Mouse (Mus musculus): ENCODE measurements around the gene Myo9a. TPM values are rescaled to one million over a fixed set of nuclear protein-coding genes. Genes with fewer than 3 reads are reported as not detected.
A peak's percentile ranks its signal among the peaks of the same experiment; 100 is the strongest.

The Myo9a gene
- polyA plus RNA-seq, 1 experiment from 2014 or later: 25.3 TPM

DNA sequence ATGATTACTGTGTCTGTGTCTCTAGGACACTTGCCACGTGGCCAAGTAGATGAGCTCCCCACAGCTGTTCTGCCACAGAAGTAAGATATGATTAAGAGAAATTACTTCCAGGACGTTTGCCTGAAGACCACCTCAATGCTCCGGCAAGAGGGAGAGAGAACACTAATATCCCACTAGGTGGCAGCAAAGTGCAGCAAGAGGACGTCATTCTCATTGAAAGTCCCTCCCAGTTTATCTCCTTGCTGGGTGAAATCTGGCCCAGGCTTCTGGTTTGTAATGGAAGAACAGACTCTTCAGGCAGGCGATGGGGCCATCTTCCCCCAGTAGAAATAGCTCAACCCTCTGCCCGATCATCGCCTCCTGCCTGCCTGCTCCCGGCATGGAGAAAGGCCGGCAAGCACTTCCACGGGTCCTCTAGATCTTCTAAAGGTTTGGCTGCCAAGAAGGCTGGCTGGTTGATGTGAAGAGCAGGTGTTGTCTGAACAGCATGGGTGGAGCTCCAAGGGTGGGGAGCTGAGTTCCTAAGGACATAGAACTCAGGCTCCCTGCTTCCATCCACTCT is 27.5 kb upstream of the Myo9a start:
- Histone ChIP-seq H3K4me1 (replicated peaks; ENCODE audit: control insufficient read depth, insufficient read depth, low read length) (no peaks in the 10 kb centered on the region), H3K4me2 (replicated peaks; ENCODE audit: low read depth, low read length) (no peak overlapping the region), H3K4me3 (ENCODE audit: low read depth, low read length) (no peak overlapping the region), H3K9me3 (ENCODE audit: control insufficient read depth, low read length) (no peaks in the 10 kb centered on the region), H3K27ac (ENCODE audit: low read depth, low read length) (no peak overlapping the region), H3K36me3 (ENCODE audit: control insufficient read depth, insufficient read depth, low read length) (no peaks in the 10 kb centered on the region), H3K9ac (ENCODE audit: low read depth, low read length) (no peak overlapping the region), H3K27me3 (ENCODE audit: control insufficient read depth, insufficient read depth, low read length) (no peaks in the 10 kb centered on the region)
- DNase-seq (ENCODE audit: low spot score) (peak; percentile 88), ATAC-seq (ENCODE audit: low FRiP score) (no peak)
- WGBS: 22% methylated on average over 10 of the region's 10 CpGs

DNA sequence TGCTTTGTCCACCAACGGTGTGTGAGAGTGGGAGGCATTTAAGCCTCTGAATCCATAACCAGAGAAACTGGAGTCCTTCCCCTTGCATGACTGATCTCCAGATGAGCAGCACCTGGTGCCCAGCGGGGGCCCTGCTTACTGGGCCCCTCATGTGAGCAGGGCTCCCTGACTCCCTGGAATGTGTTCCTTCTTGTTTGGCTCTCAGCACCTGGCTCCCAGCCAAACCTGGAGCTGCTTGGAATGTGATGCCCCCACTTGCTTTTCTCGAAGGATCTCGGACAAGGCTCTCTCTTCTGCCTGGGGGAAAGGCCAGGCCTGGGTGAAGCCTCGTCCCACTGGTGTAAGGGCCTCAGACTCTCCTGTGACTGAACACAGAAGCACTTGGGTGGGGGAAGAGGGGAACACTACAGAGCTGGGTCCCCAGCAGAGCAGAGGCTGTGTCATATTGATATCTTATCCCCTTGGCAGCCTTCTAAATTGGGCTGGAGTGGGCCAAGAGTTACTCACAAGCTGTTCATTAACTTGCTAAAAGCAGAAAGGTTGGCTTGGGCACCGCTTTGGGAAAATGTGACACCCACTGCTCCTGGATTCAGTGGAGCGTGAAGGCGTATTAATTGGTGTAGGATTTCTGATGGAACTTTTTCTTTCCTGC is 26.8 kb upstream of the Myo9a start:
- 75% methylated on average over 8 of the region's 8 CpGs for WGBS
- no peak for ATAC-seq (ENCODE audit: low FRiP score)
- no peak overlapping the region for H3K27ac ChIP-seq (ENCODE audit: low read depth, low read length)
- DNase-seq (ENCODE audit: low spot score): peak; percentile 8
- no peaks in the 10 kb centered on the region for H3K4me1 ChIP-seq (replicated peaks; ENCODE audit: control insufficient read depth, insufficient read depth, low read length)
- H3K36me3 ChIP-seq (ENCODE audit: control insufficient read depth, insufficient read depth, low read length): no peaks in the 10 kb centered on the region
- no peaks in the 10 kb centered on the region for H3K9me3 ChIP-seq (ENCODE audit: control insufficient read depth, low read length)
- H3K9ac ChIP-seq (ENCODE audit: low read depth, low read length): no peak overlapping the region
- no peaks in the 10 kb centered on the region for H3K27me3 ChIP-seq (ENCODE audit: control insufficient read depth, insufficient read depth, low read length)
- no peak overlapping the region for H3K4me2 ChIP-seq (replicated peaks; ENCODE audit: low read depth, low read length)
- no peak overlapping the region for H3K4me3 ChIP-seq (ENCODE audit: low read depth, low read length)

DNA sequence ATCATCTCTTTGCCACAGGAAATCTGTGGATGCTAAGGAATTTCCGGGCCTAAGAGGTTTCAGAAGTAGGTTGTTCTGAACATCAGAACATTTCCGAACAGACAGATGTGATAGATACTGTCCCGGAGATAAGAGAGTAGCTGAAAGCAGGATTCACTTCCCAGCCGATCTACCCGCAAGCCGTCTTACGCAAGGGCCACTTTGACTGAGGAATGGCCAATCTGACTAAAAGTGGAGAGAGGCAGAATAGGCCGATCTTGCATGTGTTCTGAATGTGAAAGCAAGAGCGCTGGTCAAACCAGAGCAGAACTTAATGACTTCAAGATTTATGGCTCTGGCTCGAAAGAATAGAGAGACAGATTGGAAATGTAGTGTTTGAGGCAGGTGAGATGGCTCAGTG is 25.2 kb upstream of the Myo9a start:
- H3K4me1 ChIP-seq (replicated peaks; ENCODE audit: control insufficient read depth, insufficient read depth, low read length): no peaks in the 10 kb centered on the region
- ATAC-seq (ENCODE audit: low FRiP score): no peak
- H3K4me3 ChIP-seq (ENCODE audit: low read depth, low read length): no peak overlapping the region
- no peaks in the 10 kb centered on the region for H3K36me3 ChIP-seq (ENCODE audit: control insufficient read depth, insufficient read depth, low read length)
- H3K9ac ChIP-seq (ENCODE audit: low read depth, low read length): no peak overlapping the region
- no peak overlapping the region for H3K4me2 ChIP-seq (replicated peaks; ENCODE audit: low read depth, low read length)
- WGBS: 87% methylated on average over 10 of the region's 10 CpGs
- no peak overlapping the region for H3K27ac ChIP-seq (ENCODE audit: low read depth, low read length)
- H3K27me3 ChIP-seq (ENCODE audit: control insufficient read depth, insufficient read depth, low read length): no peaks in the 10 kb centered on the region
- no peak for DNase-seq (ENCODE audit: low spot score)
- H3K9me3 ChIP-seq (ENCODE audit: control insufficient read depth, low read length): no peaks in the 10 kb centered on the region

DNA sequence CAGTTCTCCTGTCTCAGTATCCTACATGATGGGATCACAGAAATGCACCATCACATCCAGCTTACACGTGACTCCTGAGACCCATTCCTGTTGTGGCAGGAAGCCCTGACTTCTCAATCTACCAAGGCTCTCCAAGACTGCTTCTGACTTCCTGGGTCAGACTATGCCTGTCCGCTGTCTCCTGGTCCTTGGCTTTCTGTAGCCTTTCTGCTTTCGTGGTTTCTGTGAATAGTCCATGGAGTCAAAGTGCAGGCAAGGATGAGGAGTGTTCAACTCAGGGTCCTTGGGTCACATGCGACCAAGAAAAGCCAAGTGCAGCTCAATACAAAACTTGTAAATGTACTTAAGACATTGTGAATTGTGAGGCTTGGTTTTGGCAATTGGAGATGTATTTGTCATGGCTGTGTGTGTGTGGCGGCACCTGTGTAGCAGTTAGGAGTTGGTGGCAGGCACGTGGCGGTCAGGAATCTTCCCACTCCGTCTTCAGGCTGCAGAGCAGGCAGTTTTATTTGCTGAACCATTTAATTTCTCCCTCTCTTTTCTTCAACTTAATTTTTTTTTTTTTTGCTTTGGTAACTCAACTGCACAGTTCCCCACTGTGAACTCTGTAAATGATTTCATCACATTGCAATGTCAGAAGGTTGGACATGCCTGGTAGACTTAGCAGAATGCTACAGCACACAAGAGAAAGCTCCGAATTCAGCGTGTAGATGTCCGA is 23.0 kb upstream of the Myo9a start:
- ATAC-seq (ENCODE audit: low FRiP score): no peak
- Histone ChIP-seq H3K9me3 (ENCODE audit: control insufficient read depth, low read length) (no peaks in the 10 kb centered on the region), H3K27ac (ENCODE audit: low read depth, low read length) (no peak overlapping the region), H3K36me3 (ENCODE audit: control insufficient read depth, insufficient read depth, low read length) (no peaks in the 10 kb centered on the region), H3K9ac (ENCODE audit: low read depth, low read length) (no peak overlapping the region), H3K4me1 (replicated peaks; ENCODE audit: control insufficient read depth, insufficient read depth, low read length) (no peaks in the 10 kb centered on the region), H3K4me2 (replicated peaks; ENCODE audit: low read depth, low read length) (no peak overlapping the region), H3K27me3 (ENCODE audit: control insufficient read depth, insufficient read depth, low read length) (no peaks in the 10 kb centered on the region), H3K4me3 (ENCODE audit: low read depth, low read length) (no peak overlapping the region)
- no peak for DNase-seq (ENCODE audit: low spot score)
- WGBS: 92% methylated on average over 11 of the region's 11 CpGs

DNA sequence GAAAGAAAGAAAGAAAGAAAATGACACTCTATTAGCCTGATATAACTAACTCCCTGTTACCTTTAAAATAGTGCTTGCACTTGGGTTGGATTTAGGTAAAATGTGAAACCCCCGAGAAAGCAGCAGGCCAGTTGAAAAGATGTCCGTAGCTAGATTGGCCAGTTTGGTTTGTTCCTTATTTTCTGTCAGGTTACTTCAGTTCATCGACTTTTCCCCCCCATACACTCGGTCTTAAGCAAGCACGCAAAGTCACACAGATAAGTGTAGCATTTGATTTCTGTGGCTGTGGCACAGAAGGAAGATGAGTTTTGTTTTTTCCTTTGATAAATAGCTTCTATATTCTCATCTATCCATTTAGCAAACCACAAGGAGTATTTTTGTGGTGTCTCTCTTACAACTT is 19.6 kb upstream of the Myo9a start:
- no peaks in the 10 kb centered on the region for H3K36me3 ChIP-seq (ENCODE audit: control insufficient read depth, insufficient read depth, low read length)
- no peak overlapping the region for H3K9ac ChIP-seq (ENCODE audit: low read depth, low read length)
- no peak overlapping the region for H3K27ac ChIP-seq (ENCODE audit: low read depth, low read length)
- no peaks in the 10 kb centered on the region for H3K27me3 ChIP-seq (ENCODE audit: control insufficient read depth, insufficient read depth, low read length)
- no peaks in the 10 kb centered on the region for H3K9me3 ChIP-seq (ENCODE audit: control insufficient read depth, low read length)
- no peak for DNase-seq (ENCODE audit: low spot score)
- H3K4me1 ChIP-seq (replicated peaks; ENCODE audit: control insufficient read depth, insufficient read depth, low read length): no peaks in the 10 kb centered on the region
- 94% methylated on average over 5 of the region's 5 CpGs for WGBS
- H3K4me2 ChIP-seq (replicated peaks; ENCODE audit: low read depth, low read length): no peak overlapping the region
- H3K4me3 ChIP-seq (ENCODE audit: low read depth, low read length): no peak overlapping the region
- ATAC-seq (ENCODE audit: low FRiP score): no peak

DNA sequence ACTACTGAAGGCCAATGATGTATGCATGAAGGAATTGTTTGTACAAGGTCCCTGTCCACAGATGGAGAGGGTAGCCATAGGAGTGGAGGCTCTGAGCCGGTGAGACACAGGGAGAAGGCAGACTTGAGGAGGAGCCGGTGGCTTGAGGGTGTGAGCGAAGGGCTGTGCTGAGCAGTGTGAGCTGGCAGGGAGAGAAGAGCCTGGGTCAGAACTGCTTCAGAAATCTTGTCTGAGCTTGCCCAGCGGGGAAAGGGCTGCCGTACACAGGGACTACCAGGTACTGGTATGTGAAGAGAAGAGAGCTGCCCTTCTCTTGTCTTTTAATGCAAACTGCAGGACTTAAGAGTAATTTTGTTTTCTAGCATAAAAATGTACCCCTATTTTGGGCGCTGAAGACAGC is 17.6 kb upstream of the Myo9a start:
- DNase-seq (ENCODE audit: low spot score) (no peak), ATAC-seq (ENCODE audit: low FRiP score) (no peak)
- no peaks in the 10 kb centered on the region for H3K36me3 ChIP-seq (ENCODE audit: control insufficient read depth, insufficient read depth, low read length)
- H3K27ac ChIP-seq (ENCODE audit: low read depth, low read length): no peak overlapping the region
- H3K9ac ChIP-seq (ENCODE audit: low read depth, low read length): no peak overlapping the region
- H3K27me3 ChIP-seq (ENCODE audit: control insufficient read depth, insufficient read depth, low read length): no peaks in the 10 kb centered on the region
- H3K9me3 ChIP-seq (ENCODE audit: control insufficient read depth, low read length): no peaks in the 10 kb centered on the region
- WGBS: 76% methylated on average over 6 of the region's 6 CpGs
- no peak overlapping the region for H3K4me3 ChIP-seq (ENCODE audit: low read depth, low read length)
- no peak overlapping the region for H3K4me2 ChIP-seq (replicated peaks; ENCODE audit: low read depth, low read length)
- H3K4me1 ChIP-seq (replicated peaks; ENCODE audit: control insufficient read depth, insufficient read depth, low read length): no peaks in the 10 kb centered on the region

DNA sequence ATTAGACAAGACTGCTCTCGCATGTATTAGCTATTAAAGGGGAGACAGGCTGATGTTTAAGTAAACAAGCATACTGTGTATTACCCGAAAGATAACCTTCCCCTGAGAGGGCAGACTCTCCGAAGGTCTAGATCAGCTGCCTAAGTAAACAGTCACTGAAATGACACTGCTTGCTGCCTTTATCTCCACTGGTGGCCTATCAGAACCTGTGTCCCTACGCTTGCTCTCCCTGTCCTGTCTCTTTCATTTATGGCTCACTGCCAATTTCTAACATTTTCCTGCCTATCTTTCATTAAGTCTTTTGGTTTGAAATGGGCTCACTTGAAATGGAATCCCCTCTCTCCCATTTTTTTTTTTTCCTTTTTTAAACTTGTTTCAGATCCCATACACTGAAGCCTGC is 15.3 kb upstream of the Myo9a start:
- Histone ChIP-seq H3K27me3 (ENCODE audit: control insufficient read depth, insufficient read depth, low read length) (no peaks in the 10 kb centered on the region), H3K4me1 (replicated peaks; ENCODE audit: control insufficient read depth, insufficient read depth, low read length) (no peaks in the 10 kb centered on the region), H3K9me3 (ENCODE audit: control insufficient read depth, low read length) (no peaks in the 10 kb centered on the region), H3K4me3 (ENCODE audit: low read depth, low read length) (no peak overlapping the region), H3K36me3 (ENCODE audit: control insufficient read depth, insufficient read depth, low read length) (no peaks in the 10 kb centered on the region), H3K9ac (ENCODE audit: low read depth, low read length) (no peak overlapping the region), H3K4me2 (replicated peaks; ENCODE audit: low read depth, low read length) (no peak overlapping the region), H3K27ac (ENCODE audit: low read depth, low read length) (no peak overlapping the region)
- ATAC-seq (ENCODE audit: low FRiP score) (no peak), DNase-seq (ENCODE audit: low spot score) (no peak)
- 71% methylated on average over 4 of the region's 4 CpGs for WGBS

DNA sequence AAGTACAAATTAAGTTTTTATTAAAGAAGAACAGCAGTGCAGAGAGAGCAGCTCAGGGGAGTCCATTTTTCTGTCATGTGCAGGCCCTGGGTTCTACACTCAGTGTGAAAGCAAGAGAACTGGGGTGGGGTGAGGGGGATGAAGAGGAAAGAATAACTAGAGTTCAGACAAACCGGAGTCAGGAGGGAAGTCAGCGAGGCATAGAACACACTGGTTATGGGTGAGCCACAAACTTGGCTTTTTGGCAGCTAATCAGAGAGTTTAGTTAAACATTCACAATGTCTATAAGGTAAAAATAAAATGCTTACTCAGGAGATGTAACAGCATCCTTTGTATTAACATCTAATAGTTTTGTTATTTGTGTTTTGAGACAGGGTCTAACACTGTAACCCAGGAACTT is 10.1 kb upstream of the Myo9a start:
- Histone ChIP-seq H3K9ac (ENCODE audit: low read depth, low read length) (no peak overlapping the region), H3K36me3 (ENCODE audit: control insufficient read depth, insufficient read depth, low read length) (no peaks in the 10 kb centered on the region), H3K4me2 (replicated peaks; ENCODE audit: low read depth, low read length) (no peak overlapping the region), H3K27ac (ENCODE audit: low read depth, low read length) (no peak overlapping the region), H3K9me3 (ENCODE audit: control insufficient read depth, low read length) (no peaks in the 10 kb centered on the region), H3K4me1 (replicated peaks; ENCODE audit: control insufficient read depth, insufficient read depth, low read length) (no peaks in the 10 kb centered on the region), H3K4me3 (ENCODE audit: low read depth, low read length) (no peak overlapping the region), H3K27me3 (ENCODE audit: control insufficient read depth, insufficient read depth, low read length) (no peaks in the 10 kb centered on the region)
- DNase-seq (ENCODE audit: low spot score) (no peak), ATAC-seq (ENCODE audit: low FRiP score) (no peak)
- WGBS: 87% methylated on average over 2 of the region's 2 CpGs

DNA sequence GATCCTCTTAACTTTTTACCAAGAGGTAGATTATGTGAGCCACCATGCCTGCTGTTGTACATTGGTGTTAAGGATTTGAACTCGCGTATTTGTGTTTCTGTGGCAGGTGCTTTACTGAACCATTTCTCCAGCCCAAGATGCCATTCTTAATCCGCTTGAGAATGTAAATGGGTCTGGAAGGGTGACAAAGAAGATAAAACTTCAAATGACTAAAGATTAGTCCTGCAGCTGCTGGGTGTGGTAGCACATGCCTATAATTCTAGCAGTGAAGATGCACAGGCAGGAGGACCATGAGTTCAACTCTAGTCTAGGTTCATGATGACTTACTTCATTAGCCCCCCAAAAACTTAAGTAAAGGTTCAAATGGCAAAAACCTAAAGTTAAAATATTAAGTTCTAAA is 6.8 kb upstream of the Myo9a start:
- Histone ChIP-seq H3K4me2 (replicated peaks; ENCODE audit: low read depth, low read length) (no peak overlapping the region), H3K4me3 (ENCODE audit: low read depth, low read length) (no peak overlapping the region), H3K27me3 (ENCODE audit: control insufficient read depth, insufficient read depth, low read length) (no peaks in the 10 kb centered on the region), H3K9me3 (ENCODE audit: control insufficient read depth, low read length) (no peaks in the 10 kb centered on the region), H3K9ac (ENCODE audit: low read depth, low read length) (no peak overlapping the region), H3K36me3 (ENCODE audit: control insufficient read depth, insufficient read depth, low read length) (no peaks in the 10 kb centered on the region), H3K4me1 (replicated peaks; ENCODE audit: control insufficient read depth, insufficient read depth, low read length) (no peaks in the 10 kb centered on the region), H3K27ac (ENCODE audit: low read depth, low read length) (no peak overlapping the region)
- 97% methylated on average over 3 of the region's 3 CpGs for whole genome bisulfite sequencing
- ATAC-seq (ENCODE audit: low FRiP score): no peak
- no peak for DNase-seq (ENCODE audit: low spot score)

All from hindbrain, embryonic 11.5 days (tissue).